Mouse (Mus musculus): ENCODE measurements around the gene Myo1e.

Myo1e gene

DNA sequence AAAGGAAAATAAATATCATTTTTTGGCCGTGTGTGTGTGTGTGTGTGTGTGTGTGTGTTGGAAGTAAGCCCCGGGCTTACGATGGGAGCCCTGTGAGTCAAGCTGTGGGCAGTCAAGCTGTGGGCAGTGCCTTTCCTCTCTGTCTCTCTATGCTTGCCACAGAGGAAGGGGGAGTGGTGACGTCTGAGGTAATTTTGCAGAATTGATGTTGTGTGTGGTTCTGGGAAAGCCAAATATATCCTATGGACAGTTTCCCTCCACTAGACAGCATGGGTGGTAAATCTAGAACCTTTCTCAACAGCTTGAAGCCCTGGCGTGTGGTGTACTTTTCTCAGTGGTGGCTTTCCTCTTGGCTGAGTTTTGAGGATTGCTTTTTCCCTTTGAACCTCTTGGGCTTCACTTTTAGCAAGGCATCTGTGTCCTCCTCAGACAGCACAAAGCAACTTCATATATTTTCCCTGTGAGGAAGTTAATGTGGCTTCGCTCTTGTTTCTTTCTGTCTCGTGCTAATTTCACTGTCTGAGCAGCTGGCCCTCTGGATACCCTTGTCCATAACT lies 77.5 kb downstream of the Myo1e start:
- no peak for DNase-seq (ENCODE audit: low spot score)

DNA sequence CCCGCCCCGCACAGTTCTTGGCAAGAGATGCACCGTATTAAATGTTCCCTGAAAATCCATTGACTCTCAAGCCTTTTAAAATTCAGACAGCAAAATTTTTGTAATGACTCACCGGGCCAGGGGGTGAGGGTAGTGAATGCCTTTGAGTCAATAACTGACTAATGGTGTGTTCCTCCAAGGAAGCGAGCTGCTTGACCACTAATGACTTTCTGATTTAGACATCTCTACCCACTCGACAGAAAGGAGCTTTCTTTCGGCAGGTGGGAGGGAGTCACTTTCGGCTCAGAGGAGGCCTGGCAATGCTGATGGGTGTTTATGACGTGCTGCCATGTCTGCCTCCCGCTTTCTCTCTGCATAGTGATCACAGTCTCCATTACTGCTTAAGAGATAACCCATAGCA lies 83.6 kb downstream of the Myo1e start:
- no peak for DNase-seq (ENCODE audit: low spot score)

DNA sequence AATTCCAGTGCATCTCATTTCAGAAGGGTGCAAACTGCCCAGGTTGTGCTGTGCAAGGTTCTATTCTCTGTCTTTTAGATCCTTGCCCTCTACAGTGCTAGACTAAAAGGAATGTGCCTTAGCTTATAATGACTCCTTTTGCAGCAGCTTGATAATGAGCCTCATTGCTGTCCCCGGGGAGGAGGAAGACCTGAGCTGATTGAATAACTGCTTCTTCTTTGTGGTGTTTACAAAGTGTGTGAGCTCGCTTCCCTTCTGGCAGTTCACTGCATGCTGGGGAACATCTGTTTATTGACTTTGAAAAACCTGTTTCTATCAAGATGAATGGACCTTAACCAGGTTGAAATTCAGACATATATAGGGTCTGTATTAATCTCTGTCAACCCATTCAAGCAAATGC lies 89.8 kb downstream of the Myo1e start:
- no peak for DNase-seq (ENCODE audit: low spot score)

DNA sequence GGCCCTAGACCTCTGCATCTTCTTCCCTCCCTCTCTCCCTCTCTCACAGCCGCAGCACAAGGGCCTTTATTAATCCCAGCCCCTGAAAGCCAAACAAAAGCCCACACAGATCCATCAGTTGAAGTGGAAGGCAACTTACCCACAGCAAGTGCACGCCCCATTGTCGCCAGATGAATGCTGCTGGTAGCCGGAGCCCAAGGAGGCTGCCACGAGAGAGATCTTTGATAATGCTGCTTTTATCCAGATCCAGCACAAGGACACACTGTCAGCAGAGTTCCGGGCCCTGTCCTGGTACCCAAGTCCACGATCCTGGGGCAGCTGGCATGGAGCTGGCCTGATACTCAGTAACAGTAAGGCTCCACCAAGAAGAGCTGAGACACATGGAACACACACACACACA lies 91.1 kb downstream of the Myo1e start:
- DNase-seq (ENCODE audit: low spot score), result no peak

DNA sequence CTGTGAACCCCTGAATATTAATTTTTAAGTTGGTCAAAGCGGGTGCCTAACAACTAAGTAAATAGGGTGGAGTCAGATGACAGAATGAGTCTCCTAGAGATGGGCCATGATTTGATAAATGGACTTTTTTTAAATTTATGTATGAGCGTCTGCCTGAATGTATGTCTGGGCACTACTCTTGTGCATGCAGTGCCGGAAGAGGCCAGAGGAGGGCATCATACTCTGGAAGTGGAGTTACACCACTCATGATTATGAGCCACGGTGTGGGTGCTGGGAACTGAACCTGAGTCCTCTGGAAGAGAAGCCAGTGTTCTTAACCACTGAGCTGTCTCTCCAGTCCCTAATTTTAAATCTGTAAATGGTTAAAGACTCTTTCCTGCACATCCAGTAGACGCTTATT lies 93.6 kb downstream of the Myo1e start:
- DNase-seq (ENCODE audit: low spot score), result no peak

DNA sequence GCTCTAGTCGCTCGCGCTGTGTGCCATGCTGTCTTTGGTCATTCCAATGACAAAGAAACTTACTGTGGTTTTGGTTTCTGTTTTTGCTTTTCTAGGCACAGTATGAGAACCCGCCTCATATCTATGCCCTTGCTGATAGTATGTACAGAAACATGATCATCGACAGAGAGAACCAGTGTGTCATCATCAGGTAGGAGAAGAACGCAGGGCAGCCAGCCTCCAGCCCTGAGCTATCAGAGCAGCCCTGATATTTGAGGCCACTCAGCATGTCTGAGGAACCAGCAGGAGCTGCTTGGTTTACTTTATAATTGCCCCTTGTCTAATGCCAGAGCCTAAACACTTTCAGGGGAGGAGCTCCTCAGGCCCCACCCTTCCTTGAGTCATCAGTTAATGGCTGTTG lies 94.4 kb downstream of the Myo1e start:
- DNase-seq (ENCODE audit: low spot score), result no peak

DNA sequence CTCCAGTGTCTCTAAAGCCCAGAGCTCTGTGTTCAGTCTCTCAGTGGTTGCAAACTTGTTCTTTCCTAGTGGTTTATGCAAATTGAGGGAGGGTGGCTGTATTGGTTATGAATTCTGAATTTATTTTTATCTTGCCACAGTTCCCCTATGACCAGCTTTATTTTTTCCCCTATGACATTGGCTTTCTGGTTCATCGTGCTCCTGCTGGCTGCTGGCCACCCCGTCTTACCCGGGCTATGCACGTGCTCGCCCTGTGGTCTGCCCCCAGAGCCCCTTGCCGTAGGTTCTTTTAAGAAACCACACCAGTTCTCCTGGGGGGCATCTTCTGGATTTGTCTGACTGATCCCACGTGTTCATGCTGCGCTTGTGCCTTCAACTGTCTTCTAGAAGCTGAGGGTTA lies 97.8 kb downstream of the Myo1e start:
- DNase-seq (ENCODE audit: low spot score), result no peak

DNA sequence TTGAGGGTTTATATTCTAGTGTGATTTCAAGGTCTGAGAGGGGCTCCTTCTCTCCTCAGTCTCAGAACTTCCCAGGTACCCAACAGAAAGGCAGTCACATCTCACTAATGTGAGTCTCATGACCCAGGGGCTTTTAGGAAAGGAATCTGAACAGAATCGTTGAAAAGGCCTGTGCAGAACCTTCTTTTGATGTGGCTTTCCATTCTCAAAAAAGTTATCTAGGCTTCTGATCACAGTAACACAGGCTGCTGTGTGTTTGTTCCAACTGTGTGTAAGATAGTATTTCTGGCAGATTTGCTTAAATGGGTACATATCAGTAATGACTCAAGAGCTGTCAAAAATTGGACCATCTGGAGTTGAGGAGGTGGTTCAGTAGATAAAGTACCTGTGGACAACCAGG lies 102.9 kb downstream of the Myo1e start:
- no peak for DNase-seq (ENCODE audit: low spot score)

DNA sequence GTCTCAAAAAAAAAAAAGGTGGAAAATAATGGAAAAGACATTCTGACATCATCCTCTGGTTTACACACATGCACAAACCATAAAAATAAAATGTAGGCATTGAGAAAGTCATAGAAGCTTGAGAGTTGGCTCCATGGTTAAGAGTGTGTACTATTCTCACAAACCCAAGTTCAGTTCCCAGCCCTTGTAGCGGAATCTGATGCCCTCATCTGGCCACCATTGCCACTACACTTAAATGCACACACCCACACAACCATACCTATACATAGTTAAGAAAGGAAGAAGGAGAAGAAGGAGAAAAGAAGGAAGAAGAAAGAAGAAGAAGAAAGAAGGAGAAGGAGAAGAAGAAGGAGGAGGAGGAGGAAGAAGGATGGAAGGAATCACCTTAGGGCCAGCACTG lies 106.9 kb downstream of the Myo1e start:
- DNase-seq (ENCODE audit: low spot score), result no peak

DNA sequence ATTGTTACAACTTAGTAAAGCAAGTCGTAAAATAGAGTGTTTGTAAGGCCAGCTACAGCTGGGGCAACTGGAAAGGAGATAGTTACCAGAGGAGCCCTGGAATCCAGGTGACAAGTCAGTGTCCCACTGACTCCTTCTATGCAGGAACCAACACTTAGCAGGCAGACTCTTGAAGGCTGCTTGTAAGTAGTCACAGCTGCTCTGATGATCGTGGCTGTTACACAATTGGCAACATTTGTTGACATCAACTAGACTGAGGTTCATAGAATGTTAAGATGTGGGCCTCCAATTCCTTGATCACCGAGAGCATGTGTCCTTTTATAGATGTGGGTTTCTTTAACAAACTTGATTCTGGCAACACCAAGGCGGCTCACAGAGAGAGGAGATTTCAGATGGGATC lies 108.0 kb downstream of the Myo1e start:
- DNase-seq (ENCODE audit: low spot score), result no peak

DNA sequence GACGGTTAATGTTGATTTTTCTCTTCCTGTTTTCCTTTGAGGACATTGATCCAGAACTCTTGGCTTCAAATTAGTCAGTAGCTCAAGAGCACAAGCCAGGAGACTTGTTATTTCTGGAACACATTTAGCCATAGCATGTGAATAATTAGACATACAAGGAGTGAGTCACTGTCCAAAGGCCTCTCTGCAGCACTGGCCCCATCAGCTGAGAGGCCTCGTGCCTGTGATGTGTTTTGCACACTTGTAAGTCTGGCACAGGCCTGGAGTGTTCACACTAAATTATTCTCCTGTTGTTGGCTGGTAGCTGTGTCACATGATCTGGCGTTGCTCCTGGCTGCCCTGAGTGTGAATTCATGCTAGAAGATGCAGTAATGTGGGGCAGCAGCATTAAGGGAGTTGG lies 111.5 kb downstream of the Myo1e start:
- DNase-seq (ENCODE audit: low spot score), result peak; percentile 5

DNA sequence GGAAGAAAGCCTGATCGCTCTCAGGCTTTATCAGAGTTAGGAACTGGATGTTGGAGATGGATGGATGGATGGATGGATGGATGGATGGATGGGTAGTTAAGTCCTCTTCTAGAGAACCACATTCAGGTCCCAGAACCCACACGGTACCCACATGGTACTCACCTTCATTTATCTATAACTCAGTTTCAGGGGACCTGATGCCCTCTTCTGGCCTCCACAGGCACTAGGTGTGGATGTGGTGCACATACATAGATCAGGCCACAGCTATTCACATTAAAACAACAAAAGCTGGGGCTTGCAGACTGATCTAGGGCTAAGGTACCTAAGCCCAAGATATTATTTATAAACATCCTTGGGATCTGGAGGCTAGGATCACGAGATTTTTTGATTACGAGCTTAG lies 117.2 kb downstream of the Myo1e start:
- DNase-seq (ENCODE audit: low spot score), result no peak

DNA sequence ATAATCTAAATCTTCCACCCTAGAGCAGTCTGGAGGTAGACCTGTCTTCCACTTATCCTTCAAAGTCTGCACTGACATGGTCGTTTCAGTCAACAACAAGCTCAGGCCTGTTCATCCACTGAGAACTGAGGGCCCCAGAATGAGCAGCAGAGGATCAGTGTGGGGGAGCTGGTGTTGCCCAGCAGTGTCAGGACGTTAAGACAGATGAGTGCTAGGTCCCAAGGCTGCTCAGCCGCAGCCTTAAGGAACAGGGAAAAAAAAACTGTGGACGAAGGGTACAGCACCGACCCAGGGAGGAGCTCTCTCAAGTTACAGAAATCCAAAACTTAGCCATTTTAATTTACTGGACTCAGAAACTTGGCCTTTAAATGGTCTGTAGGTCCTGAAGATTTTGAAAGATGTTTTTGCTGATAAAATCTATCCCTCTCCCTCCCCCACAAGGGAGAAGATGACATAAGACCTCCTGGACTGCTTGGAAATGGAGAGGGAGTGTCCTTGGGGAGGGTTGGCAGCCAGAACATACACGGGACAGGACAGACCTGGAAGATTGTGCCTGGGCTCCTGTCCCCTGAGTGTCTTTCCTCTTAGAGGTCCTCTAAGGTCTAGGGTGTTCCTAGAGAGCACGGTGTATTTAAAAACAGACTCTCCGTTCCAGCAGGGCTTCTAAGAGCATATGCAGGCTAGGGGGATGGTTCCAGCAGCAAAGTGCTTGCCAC lies 118.9 kb downstream of the Myo1e start:
- no peak for DNase-seq (ENCODE audit: low spot score)

DNA sequence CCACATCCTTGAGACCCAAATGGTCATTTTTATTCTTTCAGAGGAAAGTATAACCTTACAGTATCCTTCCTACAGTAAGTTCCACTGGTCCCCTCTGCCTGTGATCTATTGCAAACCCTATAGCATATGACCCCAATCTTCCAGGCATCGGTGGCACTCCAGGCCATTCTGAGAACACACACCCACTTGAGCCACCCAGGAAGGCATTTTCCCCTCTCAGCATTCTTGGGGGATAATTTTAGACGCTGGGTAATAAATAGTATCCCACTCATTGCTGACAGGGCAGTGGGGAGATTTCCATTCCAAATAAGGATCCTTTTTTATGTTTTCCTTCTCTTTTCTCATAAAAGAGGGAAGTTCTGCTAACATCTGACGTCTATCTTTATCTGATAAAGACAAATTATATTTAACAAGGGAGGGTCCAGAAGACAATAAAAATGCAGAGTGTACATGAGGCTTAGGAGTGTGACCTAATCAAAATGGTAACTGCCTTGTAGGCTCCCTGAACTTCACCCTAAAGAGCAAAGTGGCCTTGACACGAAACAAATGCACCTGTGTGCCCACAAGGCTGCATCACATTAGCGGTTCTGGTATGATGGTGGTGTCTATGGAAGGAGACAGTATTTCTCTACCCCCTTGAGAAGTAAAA lies 121.2 kb downstream of the Myo1e start:
- DNase-seq (ENCODE audit: low spot score), result no peak

DNA sequence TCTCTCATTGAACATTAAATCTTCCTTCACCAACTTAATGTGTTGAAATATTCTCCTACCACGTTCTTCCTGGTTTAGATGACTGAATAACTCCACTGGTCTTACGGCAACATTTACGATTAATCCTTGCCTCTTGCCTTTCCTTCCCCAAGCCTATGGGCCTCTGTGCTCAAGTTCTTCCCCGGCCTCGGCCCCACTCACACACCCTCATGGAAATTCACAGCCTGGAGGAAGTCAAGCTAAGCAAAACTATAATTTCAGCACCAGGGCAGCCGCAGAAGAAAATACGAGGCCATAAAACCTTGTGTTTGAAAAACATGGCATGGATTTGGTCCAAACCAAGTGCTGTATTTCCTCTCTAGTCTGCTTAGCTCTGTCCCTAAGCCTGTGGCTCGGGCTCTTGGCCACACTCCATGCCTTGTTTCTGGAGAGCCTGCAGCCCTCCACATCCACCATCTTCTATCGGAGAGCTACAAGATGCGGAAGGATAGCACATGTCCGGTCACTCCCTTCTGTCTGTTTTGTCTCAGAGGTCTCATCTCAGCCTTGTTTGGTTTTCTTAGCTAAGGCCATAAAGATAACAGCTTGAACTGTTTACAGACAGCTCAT lies 124.7 kb downstream of the Myo1e start:
- peak; percentile 58 for DNase-seq (ENCODE audit: low spot score)

DNA sequence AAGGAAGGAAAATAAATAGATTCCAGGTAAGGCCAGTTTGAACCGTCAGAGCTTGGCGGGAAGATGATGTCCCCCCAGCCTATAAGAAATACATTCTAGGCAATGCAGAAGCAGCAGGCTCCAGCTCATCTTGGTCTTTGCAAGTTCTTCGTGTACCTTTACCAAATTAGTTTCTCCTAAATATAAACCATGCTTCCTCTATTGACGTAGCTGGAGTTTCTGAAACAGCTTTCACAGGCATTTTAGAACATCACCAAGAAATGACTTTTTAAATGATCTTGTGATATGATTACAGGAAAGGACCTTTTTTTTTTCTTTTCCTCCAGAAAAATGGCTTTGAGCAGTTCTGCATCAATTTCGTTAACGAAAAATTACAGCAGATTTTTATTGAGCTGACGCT lies 131.2 kb downstream of the Myo1e start:
- DNase-seq (ENCODE audit: low spot score), result no peak

DNA sequence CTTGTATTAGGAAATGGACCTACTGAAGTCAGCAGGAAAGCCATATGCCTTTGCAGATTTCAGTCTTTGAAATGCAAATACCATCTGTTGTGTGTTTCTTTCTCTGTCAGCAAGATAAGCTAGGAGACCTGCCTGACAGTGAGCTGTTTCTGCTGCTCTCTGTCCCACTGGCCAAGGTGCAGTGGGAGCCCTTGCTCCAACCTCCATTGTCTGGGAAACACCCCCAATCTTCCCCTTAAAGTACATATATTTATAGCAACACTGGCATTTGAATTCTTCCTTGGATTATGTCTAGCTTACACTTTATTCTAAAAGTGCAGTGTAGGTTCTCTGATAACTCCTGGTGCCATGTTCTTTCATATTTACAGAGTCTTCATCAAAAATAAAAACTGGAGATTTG lies 131.7 kb downstream of the Myo1e start:
- DNase-seq (ENCODE audit: low spot score), result no peak

DNA sequence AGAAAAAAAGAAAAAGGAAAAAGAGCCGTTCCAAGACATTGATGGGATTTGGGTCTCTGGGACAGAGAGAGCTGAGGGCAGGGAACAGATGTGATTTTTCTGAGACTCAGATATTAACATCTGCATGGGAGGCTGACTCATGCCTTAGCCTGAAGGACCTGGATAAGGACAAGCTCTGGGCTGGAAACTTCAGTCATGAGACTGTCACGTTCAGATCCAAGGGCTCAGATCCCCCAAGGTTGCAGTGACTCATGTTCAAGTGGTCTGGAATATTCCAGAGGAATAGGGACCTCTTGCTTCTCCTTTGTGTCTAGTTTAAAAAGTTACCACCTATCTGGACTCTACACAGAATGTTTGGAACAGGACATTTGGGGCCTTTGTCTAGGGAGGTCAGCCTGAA lies 142.1 kb downstream of the Myo1e start:
- no peak for DNase-seq (ENCODE audit: low spot score)

DNA sequence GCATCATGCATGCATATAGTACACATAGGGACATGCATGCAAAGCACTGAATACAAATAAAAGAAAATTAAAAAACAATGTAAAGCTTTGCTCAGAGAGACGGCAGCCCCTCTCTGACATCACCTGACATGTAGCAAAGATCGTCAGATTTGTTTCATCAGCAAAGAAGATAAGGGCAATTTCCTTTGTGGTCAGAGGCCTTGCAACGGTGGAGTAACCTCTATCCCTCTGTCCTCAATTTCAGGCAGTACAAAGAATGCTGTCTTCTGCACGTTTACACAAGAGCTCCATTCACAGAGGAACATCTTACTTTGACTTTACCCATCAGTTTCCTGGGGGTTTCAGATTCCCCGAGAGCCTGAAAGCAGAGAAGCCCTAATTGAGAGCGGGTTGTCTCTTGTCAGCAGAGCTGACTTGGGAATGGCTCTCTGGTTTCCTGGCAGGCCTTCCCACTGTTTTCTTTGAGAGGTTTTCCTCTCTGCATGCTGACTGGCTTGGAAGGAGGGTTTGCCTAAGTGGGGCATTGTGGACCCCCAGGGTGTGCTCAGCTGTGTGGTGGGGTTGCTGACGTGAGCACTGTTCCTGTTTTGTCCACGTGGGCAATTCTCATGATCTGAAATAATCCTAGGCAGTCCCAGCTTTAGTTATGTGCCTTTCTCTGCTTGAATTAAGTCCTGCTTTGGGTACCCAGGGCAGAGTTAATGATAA lies 144.6 kb downstream of the Myo1e start:
- no peak for DNase-seq (ENCODE audit: low spot score)

DNA sequence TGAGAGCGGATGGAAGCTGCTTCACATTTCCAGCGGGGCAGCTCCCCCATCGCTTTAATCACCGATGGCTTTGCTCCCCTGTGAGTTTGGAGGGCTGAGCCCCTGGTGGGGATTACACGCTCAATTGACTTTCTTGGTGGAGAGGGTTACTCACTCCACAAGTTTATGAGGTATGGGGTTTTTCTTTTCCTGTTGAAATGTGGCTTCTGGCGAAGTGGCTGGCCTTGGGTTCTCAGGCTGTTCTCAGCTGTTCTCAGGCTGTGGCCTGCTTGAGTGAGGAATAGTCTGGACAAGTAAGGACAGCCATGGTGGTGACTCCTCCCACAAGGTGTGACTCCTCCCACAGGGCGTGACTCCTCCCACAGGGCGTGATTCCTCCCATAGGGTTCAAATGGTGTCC lies 149.1 kb downstream of the Myo1e start:
- DNase-seq (ENCODE audit: low spot score), result no peak

DNA sequence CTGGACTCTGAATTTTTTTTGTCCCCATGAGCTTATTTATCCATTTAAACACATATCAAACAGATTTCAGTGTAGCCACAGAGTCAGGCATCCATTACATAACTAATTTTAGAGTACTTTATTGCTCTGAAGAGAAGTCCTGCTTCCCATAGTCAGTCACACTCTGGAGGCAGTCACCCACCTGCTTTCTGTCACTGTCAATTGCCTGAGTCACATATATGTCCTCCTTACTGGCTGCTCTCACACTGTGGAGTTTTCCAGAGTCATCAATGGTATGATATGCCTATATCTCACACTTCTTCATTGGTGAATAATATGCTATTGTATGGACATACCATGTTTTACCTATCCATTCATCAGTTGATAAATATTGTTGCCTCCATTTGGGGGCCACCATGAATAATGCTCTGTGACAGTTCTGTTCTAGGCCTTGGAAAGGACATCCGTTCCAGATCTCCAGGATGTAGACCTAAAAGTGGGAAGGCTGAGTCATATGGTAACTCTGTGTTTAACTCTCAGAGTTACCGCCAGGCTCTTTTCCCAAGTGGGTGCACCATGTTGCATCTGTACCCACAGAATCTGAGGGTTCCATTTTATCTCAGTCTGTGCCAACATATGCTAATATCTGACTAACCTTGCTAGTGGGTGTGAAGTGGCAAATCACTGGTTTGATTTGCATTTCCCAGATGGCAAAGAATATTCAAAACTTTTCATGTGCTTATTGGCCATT lies 152.4 kb downstream of the Myo1e start:
- DNase-seq (ENCODE audit: low spot score), result no peak

DNA sequence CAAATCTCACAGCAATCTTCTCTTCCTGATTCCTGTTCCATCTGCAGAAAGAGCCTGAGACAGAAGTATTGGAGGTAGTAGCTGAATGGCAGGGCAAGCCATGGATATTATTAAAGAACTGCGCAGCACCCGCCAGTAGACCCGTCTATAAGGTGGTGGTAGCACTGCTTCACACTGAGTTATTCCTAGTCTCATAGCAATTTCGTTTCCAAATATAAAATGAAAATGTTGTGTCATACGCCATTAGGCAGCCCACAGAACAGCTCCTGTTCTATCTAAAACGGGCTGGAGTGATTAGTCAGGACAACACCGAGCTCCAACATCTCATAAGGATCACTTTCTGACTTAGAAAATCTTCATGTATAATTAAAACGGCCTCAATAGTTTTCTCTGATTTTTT lies 157.6 kb downstream of the Myo1e start:
- DNase-seq (ENCODE audit: low spot score), result no peak

All from yolk sac, embryonic 10.5 days (tissue).